Mouse (Mus musculus) forebrain, embryonic 11.5 days (tissue): ENCODE measurements at regions not wholly inside any gene's neighbourhood (a gene's known extent, or its start where the extent isn't known, plus 50 kb on each side); places are given as distances from the start of the nearest gene placed in this dataset.

Source experiments
- ATAC-seq: fragments of 200-750 bp; cut with Nextera tagmentation; replicated peaks from 2 replicates; pipeline ENCODE4 v1.8.0; 2017; ENCODE audit warnings: moderate TSS enrichment; ENCODE audit not compliant: low FRiP score
- DNase-seq: peaks from one replicate; pipeline ENCODE4 v3.0.0-alpha.2; 2017; ENCODE audit warnings: low spot score
- H3K27ac ChIP-seq: fragments of 300-500 bp; sonication (generic); 2 replicates; pipeline ENCODE4 v1.5.1; 2014; ENCODE audit warnings: low read depth, low read length
- H3K27me3 ChIP-seq: fragments of 300-500 bp; sonication (generic); 2 replicates; pipeline ENCODE4 v1.6.1; 2014; ENCODE audit warnings: mild to moderate bottlenecking, low read length, mixed read lengths; ENCODE audit not compliant: control insufficient read depth, insufficient read depth
- H3K36me3 ChIP-seq: fragments of 300-500 bp; sonication (generic); 2 replicates; pipeline ENCODE4 v1.6.1; 2014; ENCODE audit warnings: mild to moderate bottlenecking, low read length, moderate library complexity, mixed read lengths; ENCODE audit not compliant: control insufficient read depth, insufficient read depth
- H3K4me1 ChIP-seq: fragments of 300-500 bp; sonication (generic); replicated peaks from 2 replicates; pipeline ENCODE4 v1.6.1; 2014; ENCODE audit warnings: low read length, mixed read lengths; ENCODE audit not compliant: control insufficient read depth, insufficient read depth
- H3K4me2 ChIP-seq: fragments of 300-500 bp; sonication (generic); 2 replicates; pipeline ENCODE4 v1.6.1; 2014; ENCODE audit warnings: low read depth, mild to moderate bottlenecking, low read length, moderate library complexity, mixed read lengths; ENCODE audit not compliant: severe bottlenecking
- H3K4me3 ChIP-seq: fragments of 300-500 bp; sonication (generic); 2 replicates; pipeline ENCODE4 v1.5.1; 2014; ENCODE audit warnings: low read depth, low read length
- H3K9ac ChIP-seq: fragments of 300-500 bp; sonication (generic); 2 replicates; pipeline ENCODE4 v1.6.1; 2014; ENCODE audit warnings: low read length
- H3K9me3 ChIP-seq: fragments of 300-500 bp; sonication (generic); 2 replicates; pipeline ENCODE4 v1.6.1; 2016; ENCODE audit warnings: low read length, mixed read lengths; ENCODE audit not compliant: control insufficient read depth
- WGBS: fragments of 180-500 bp; shearing (Covaris S2); extraction: QIAGEN DNeasy Blood & Tissue Kit; methylation state at CpG from one replicate; pipeline ENCODE4 v1.1.7; 2014; 5-methylcytosine and 5-hydroxymethylcytosine counted together

- H3K9ac ChIP-seq, result no peak overlapping the region
- H3K9me3 ChIP-seq, result no peaks in the 10 kb centered on the region
- H3K36me3 ChIP-seq, result no peaks in the 10 kb centered on the region
- WGBS, result 56% methylated on average over 3 of the region's 3 CpGs
- H3K4me2 ChIP-seq, result no peak overlapping the region
- no peak overlapping the region for H3K27ac ChIP-seq
- H3K4me3 ChIP-seq, result no peak overlapping the region
- H3K27me3 ChIP-seq, result no peaks in the 10 kb centered on the region
- no peaks in the 10 kb centered on the region for H3K4me1 ChIP-seq
- no peak for ATAC-seq
- DNase-seq, result no peak
These were observed 114.5 kb downstream of the Dhx35 start for GRCm38 (mm10) chr2:158909086-158909485.

- Histone ChIP-seq H3K27me3 (no peaks in the 10 kb centered on the region), H3K4me2 (no peak overlapping the region), H3K4me1 (no peaks in the 10 kb centered on the region), H3K9me3 (no peaks in the 10 kb centered on the region), H3K27ac (no peak overlapping the region), H3K4me3 (no peak overlapping the region), H3K36me3 (no peaks in the 10 kb centered on the region), H3K9ac (no peak overlapping the region)
- DNase-seq (no peak), ATAC-seq (no peak)
- WGBS, result 66% methylated on average over 7 of the region's 8 CpGs
These were observed 115.7 kb downstream of the Dhx35 start for GRCm38 (mm10) chr2:158910325-158910724.

- H3K36me3 ChIP-seq, result no peaks in the 10 kb centered on the region
- H3K27ac ChIP-seq, result no peak overlapping the region
- no peaks in the 10 kb centered on the region for H3K4me1 ChIP-seq
- H3K4me3 ChIP-seq, result no peak overlapping the region
- H3K4me2 ChIP-seq, result no peak overlapping the region
- no peak overlapping the region for H3K9ac ChIP-seq
- ATAC-seq, result no peak
- 54% methylated on average over 7 of the region's 7 CpGs for WGBS
- DNase-seq, result no peak
- H3K27me3 ChIP-seq, result no peaks in the 10 kb centered on the region
- no peaks in the 10 kb centered on the region for H3K9me3 ChIP-seq
These were observed 116.6 kb downstream of the Dhx35 start for GRCm38 (mm10) chr2:158911191-158911590.

- Histone ChIP-seq H3K36me3 (no peaks in the 10 kb centered on the region), H3K4me2 (no peak overlapping the region), H3K4me3 (no peak overlapping the region), H3K27ac (no peak overlapping the region), H3K9ac (no peak overlapping the region), H3K9me3 (no peaks in the 10 kb centered on the region), H3K4me1 (no peaks in the 10 kb centered on the region), H3K27me3 (no peaks in the 10 kb centered on the region)
- DNase-seq, result peak; percentile 82
- peak; percentile 67 for ATAC-seq
- 43% methylated on average over 9 of the region's 9 CpGs for WGBS
These were observed 118.1 kb downstream of the Dhx35 start for GRCm38 (mm10) chr2:158912631-158913258.

GRCm38 (mm10) chr2:158917398-158917797 lies 122.8 kb downstream of the Dhx35 start:
- H3K27me3 ChIP-seq, result no peaks in the 10 kb centered on the region
- ATAC-seq, result no peak

GRCm38 (mm10) chr2:158918312-158918711 lies 123.7 kb downstream of the Dhx35 start:
- no peak for ATAC-seq
- Histone ChIP-seq H3K36me3 (no peaks in the 10 kb centered on the region), H3K4me3 (no peak overlapping the region), H3K4me1 (no peaks in the 10 kb centered on the region), H3K27ac (no peak overlapping the region), H3K9ac (no peak overlapping the region), H3K4me2 (no peak overlapping the region), H3K27me3 (no peaks in the 10 kb centered on the region), H3K9me3 (no peaks in the 10 kb centered on the region)
- DNase-seq, result no peak
- 90% methylated on average over 5 of the region's 5 CpGs for WGBS

More at GRCm38 (mm10) chr2:158917398-158917797, 122.8 kb downstream of the Dhx35 start:
- Histone ChIP-seq H3K4me2 (no peak overlapping the region), H3K36me3 (no peaks in the 10 kb centered on the region), H3K4me3 (no peak overlapping the region), H3K9me3 (no peaks in the 10 kb centered on the region), H3K9ac (no peak overlapping the region), H3K4me1 (no peaks in the 10 kb centered on the region), H3K27ac (no peak overlapping the region)
- 67% methylated on average over 6 of the region's 6 CpGs for WGBS
- DNase-seq, result no peak

GRCm38 (mm10) chr2:158921342-158922255 lies 127.0 kb downstream of the Dhx35 start:
- no peak overlapping the region for H3K27ac ChIP-seq

GRCm38 (mm10) chr2:158922766-158923165 lies 128.2 kb downstream of the Dhx35 start:
- no peak overlapping the region for H3K4me2 ChIP-seq
- no peaks in the 10 kb centered on the region for H3K9me3 ChIP-seq
- no peak overlapping the region for H3K9ac ChIP-seq
- no peak for DNase-seq
- H3K4me1 ChIP-seq, result no peaks in the 10 kb centered on the region
- H3K27me3 ChIP-seq, result no peaks in the 10 kb centered on the region
- no peak overlapping the region for H3K27ac ChIP-seq
- ATAC-seq, result no peak
- H3K36me3 ChIP-seq, result no peaks in the 10 kb centered on the region
- H3K4me3 ChIP-seq, result no peak overlapping the region
- WGBS, result 54% methylated on average over 5 of the region's 5 CpGs

More at GRCm38 (mm10) chr2:158921342-158922255, 127.0 kb downstream of the Dhx35 start:
- Histone ChIP-seq H3K27me3 (no peaks in the 10 kb centered on the region), H3K4me2 (no peak overlapping the region), H3K9me3 (no peaks in the 10 kb centered on the region), H3K4me3 (no peak overlapping the region), H3K4me1 (no peaks in the 10 kb centered on the region), H3K36me3 (no peaks in the 10 kb centered on the region), H3K9ac (no peak overlapping the region)
- WGBS, result 58% methylated on average over 12 of the region's 12 CpGs
- DNase-seq (no peak), ATAC-seq (peak; percentile 46)
